17 mouse cellular contexts compared by ENCODE assay signal in the genomic region with DNA sequence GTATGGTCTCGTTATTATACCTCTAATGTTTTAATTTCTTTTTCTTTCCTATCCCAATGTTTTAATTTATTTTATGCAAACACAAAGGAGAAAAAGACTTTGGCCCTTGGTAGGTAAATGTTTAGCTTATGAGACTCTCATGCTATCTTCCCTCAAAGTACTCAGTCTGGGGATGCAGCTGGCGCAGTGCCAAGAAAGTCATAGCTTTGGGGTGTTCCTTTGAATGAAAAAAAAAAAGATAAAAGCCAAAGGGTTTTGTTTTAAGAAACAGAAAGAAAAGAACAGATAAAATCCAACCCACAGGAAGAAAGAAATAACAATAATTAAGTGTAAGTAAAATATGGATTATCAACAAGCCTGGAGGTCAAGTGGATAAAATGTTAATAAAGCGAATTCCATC. TPM values are rescaled to one million over a fixed set of nuclear protein-coding genes. Genes with fewer than 3 reads are reported as not detected.
DNase-seq lines count a peak whose midpoint lies in the region; ATAC-seq and TF ChIP-seq lines count a peak whose summit lies in the region.
"Had no signal": no experiment of that assay in that cellular context is flagged by ENCODE, and none has a peak within 500 bp of the region (broad histone marks: within the 10 kb centered on the region; RNA-seq: fewer than 3 reads in every experiment).

No protein-coding gene starts in this region.

- H3K4me2 ChIP-seq in liver, embryonic 12.5 days: 0 out of 2 replicates have a peak overlapping the region, but pooled peaks have one; percentile 7
- no peak overlapping the region for H3K4me2 ChIP-seq in liver, postnatal 0 days (ENCODE audit: low read depth, low read length)
- peak overlapping the region; percentile 15; the same call in 1 of the 2 replicates for H3K4me2 ChIP-seq in liver, embryonic 13.5 days
- H3K4me2 ChIP-seq: hindbrain, embryonic 13.5 days; lung, embryonic 15.5 days had no signal

- no peak for TF ChIP-seq CTCF in liver, postnatal 0 days (IDR thresholded peaks at IDR 0.05; ENCODE audit: low read depth)

- ATAC-seq in liver, embryonic 12.5 days: no peak
- no peak for ATAC-seq in liver, postnatal 0 days
- ATAC-seq in liver, embryonic 13.5 days (ENCODE audit: low read depth): no peak

- H3K27ac ChIP-seq in liver, embryonic 12.5 days: no peak overlapping the region
- no peak overlapping the region for H3K27ac ChIP-seq in liver, postnatal 0 days (ENCODE audit: low read depth)
- no peak overlapping the region for H3K27ac ChIP-seq in liver, embryonic 13.5 days
- H3K27ac ChIP-seq: hindbrain, embryonic 13.5 days; lung, embryonic 15.5 days had no signal

- no peaks in the 10 kb centered on the region for H3K9me3 ChIP-seq in liver, embryonic 12.5 days (replicated peaks)
- no peaks in the 10 kb centered on the region for H3K9me3 ChIP-seq in liver, postnatal 0 days (ENCODE audit: low read length)
- no peaks in the 10 kb centered on the region for H3K9me3 ChIP-seq in liver, embryonic 13.5 days (replicated peaks)
- H3K9me3 ChIP-seq: hindbrain, embryonic 13.5 days; lung, embryonic 15.5 days; megakaryocyte, embryonic 14.5 days had no signal

- H3K9ac ChIP-seq in liver, embryonic 12.5 days: no peak overlapping the region
- no peak overlapping the region for H3K9ac ChIP-seq in liver, postnatal 0 days (replicated peaks)
- no peak overlapping the region for H3K9ac ChIP-seq in liver, embryonic 13.5 days
- H3K9ac ChIP-seq: hindbrain, embryonic 13.5 days; lung, embryonic 15.5 days had no signal

- H3K27me3 ChIP-seq in liver, embryonic 12.5 days (replicated peaks): 0 out of 2 replicates have a peak, but pooled peaks cover 2% of the 10 kb centered on the region
- H3K27me3 ChIP-seq in liver, postnatal 0 days (ENCODE audit: insufficient read depth, low read length): no peaks in the 10 kb centered on the region
- H3K27me3 ChIP-seq in liver, embryonic 13.5 days: no peaks in the 10 kb centered on the region
- H3K27me3 ChIP-seq: hindbrain, embryonic 13.5 days; lung, embryonic 15.5 days had no signal

- TF ChIP-seq EP300 in liver, postnatal 0 days (IDR thresholded peaks at IDR 0.05; ENCODE audit: low read depth): no peak

- intact Hi-C loops in left cerebral cortex, postnatal 36 days (cut with DNase I): no loop called here

- no peaks in the 10 kb centered on the region for H3K36me3 ChIP-seq in liver, embryonic 12.5 days
- no peaks in the 10 kb centered on the region for H3K36me3 ChIP-seq in liver, postnatal 0 days (replicated peaks; ENCODE audit: insufficient read depth, low read length)
- no peaks in the 10 kb centered on the region for H3K36me3 ChIP-seq in liver, embryonic 13.5 days
- H3K36me3 ChIP-seq: hindbrain, embryonic 13.5 days; lung, embryonic 15.5 days had no signal

- H3K4me3 ChIP-seq in liver, embryonic 12.5 days: no peak overlapping the region
- no peak overlapping the region for H3K4me3 ChIP-seq in liver, postnatal 0 days (ENCODE audit: low read depth, low read length)
- no peak overlapping the region for H3K4me3 ChIP-seq in liver, embryonic 13.5 days (replicated peaks)
- H3K4me3 ChIP-seq: hindbrain, embryonic 13.5 days; lung, embryonic 15.5 days; megakaryocyte, embryonic 14.5 days had no signal

- DNase-seq in adrenal gland, postnatal 14 days: peak; percentile 9
- no peak for DNase-seq in adrenal gland, adult 2 months
- no peak for DNase-seq in liver, postnatal 0 days
- DNase-seq in liver, embryonic 13.5 days: no peak
- peak; percentile 54 for DNase-seq in thymus, postnatal 25 days
- no peak for DNase-seq in left cerebral cortex, postnatal 36 days (ENCODE audit: low spot score in 2 of 2)
- no peak for DNase-seq in heart, adult 9 months (ENCODE audit: low spot score in 2 of 2)
- DNase-seq: adrenal gland, postnatal 25 days; left cerebral cortex, postnatal 4 days; right cerebral cortex, postnatal 25 days had no signal

- 50% methylated on average over 3 of the region's 3 CpGs for WGBS in liver, embryonic 12.5 days (ENCODE audit: insufficient replicate concordance)
- 46% methylated on average over 3 of the region's 3 CpGs for WGBS in liver, postnatal 0 days (ENCODE audit: insufficient replicate concordance)
- 39% methylated on average over 3 of the region's 3 CpGs for WGBS in liver, embryonic 13.5 days (ENCODE audit: insufficient replicate concordance)

- peaks cover 22% of the 10 kb centered on the region for H3K4me1 ChIP-seq in liver, embryonic 12.5 days
- no peaks in the 10 kb centered on the region for H3K4me1 ChIP-seq in liver, postnatal 0 days (ENCODE audit: insufficient read depth)
- peaks cover 33% of the 10 kb centered on the region for H3K4me1 ChIP-seq in liver, embryonic 13.5 days (replicated peaks)
- H3K4me1 ChIP-seq: hindbrain, embryonic 13.5 days; lung, embryonic 15.5 days had no signal

RNA-seq across cellular contexts. Expression of gene Olfr524, which starts 2.9 kb away (rescaled TPM):
- total RNA-seq in adrenal gland, postnatal 14 days (2021): not detected in 2 replicates
- total RNA-seq in adrenal gland, adult 2 months (2021): not detected
- polyA plus RNA-seq in adrenal gland, adult 2 months (2012; rRNA removed): not detected in 2 replicates
- not detected in 2 replicates for polyA plus RNA-seq in liver, embryonic 12.5 days (2016; fragmentation: Nextera tagmentation; extraction: Ambion mirVana)
- polyA plus RNA-seq in liver, postnatal 0 days (2015; fragmentation: Nextera tagmentation; extraction: Ambion mirVana): not detected in 2 replicates
- polyA plus RNA-seq in liver, embryonic 13.5 days (2015; fragmentation: Nextera tagmentation; extraction: Ambion mirVana): not detected in 2 replicates
- not detected for total RNA-seq in left cerebral cortex, postnatal 36 days (2021)
- total RNA-seq: adrenal gland, postnatal 25 days; ES-E14; layer of hippocampus, postnatal 14 days; left cerebral cortex, postnatal 4 days had no signal
- polyA plus RNA-seq: hindbrain, embryonic 13.5 days had no signal

RNA-seq across cellular contexts. Expression of gene Cd163l1, which starts 9.4 kb away (rescaled TPM):
- total RNA-seq in adrenal gland, postnatal 14 days (2021): 0.15 TPM in 1 of 2 replicates, not detected in the other
- total RNA-seq in adrenal gland, adult 2 months (2021): not detected
- 0.08 TPM in 1 of 2 replicates, not detected in the other for polyA plus RNA-seq in adrenal gland, adult 2 months (2012; rRNA removed)
- 0.08 TPM in 1 of 2 replicates, not detected in the other for polyA plus RNA-seq in liver, embryonic 12.5 days (2016; fragmentation: Nextera tagmentation; extraction: Ambion mirVana)
- 0.04 TPM in 1 of 2 replicates, not detected in the other for polyA plus RNA-seq in liver, postnatal 0 days (2015; fragmentation: Nextera tagmentation; extraction: Ambion mirVana)
- 0.03 and 0.07 TPM in 2 replicates for polyA plus RNA-seq in liver, embryonic 13.5 days (2015; fragmentation: Nextera tagmentation; extraction: Ambion mirVana)
- not detected for total RNA-seq in left cerebral cortex, postnatal 36 days (2021)
- total RNA-seq: adrenal gland, postnatal 25 days; ES-E14 had no signal
- polyA plus RNA-seq: hindbrain, embryonic 13.5 days had no signal

RNA-seq across cellular contexts. Expression of gene Olfr523, which starts 35.7 kb away (rescaled TPM):
- total RNA-seq in adrenal gland, postnatal 14 days (2021): not detected in 2 replicates
- not detected for total RNA-seq in adrenal gland, adult 2 months (2021)
- not detected in 2 replicates for polyA plus RNA-seq in adrenal gland, adult 2 months (2012; rRNA removed)
- polyA plus RNA-seq in liver, embryonic 12.5 days (2016; fragmentation: Nextera tagmentation; extraction: Ambion mirVana): not detected in 2 replicates
- polyA plus RNA-seq in liver, postnatal 0 days (2015; fragmentation: Nextera tagmentation; extraction: Ambion mirVana): not detected in 2 replicates
- not detected in 2 replicates for polyA plus RNA-seq in liver, embryonic 13.5 days (2015; fragmentation: Nextera tagmentation; extraction: Ambion mirVana)
- not detected for total RNA-seq in left cerebral cortex, postnatal 36 days (2021)
- total RNA-seq: adrenal gland, postnatal 25 days; ES-E14; left cerebral cortex, postnatal 4 days had no signal
- polyA plus RNA-seq: heart, embryonic 16.5 days; hindbrain, embryonic 13.5 days; lung, embryonic 15.5 days had no signal

RNA-seq across cellular contexts. Expression of gene 5830411N06Rik, which starts 38.4 kb away (rescaled TPM):
- total RNA-seq in adrenal gland, postnatal 14 days (2021): 0.30 TPM in 1 of 2 replicates, not detected in the other
- total RNA-seq in adrenal gland, adult 2 months (2021): not detected
- polyA plus RNA-seq in adrenal gland, adult 2 months (2012; rRNA removed): not detected in 2 replicates
- polyA plus RNA-seq in liver, embryonic 12.5 days (2016; fragmentation: Nextera tagmentation; extraction: Ambion mirVana): not detected in 2 replicates
- not detected in 2 replicates for polyA plus RNA-seq in liver, postnatal 0 days (2015; fragmentation: Nextera tagmentation; extraction: Ambion mirVana)
- polyA plus RNA-seq in liver, embryonic 13.5 days (2015; fragmentation: Nextera tagmentation; extraction: Ambion mirVana): not detected in 2 replicates
- not detected for total RNA-seq in left cerebral cortex, postnatal 36 days (2021)
- total RNA-seq: adrenal gland, postnatal 25 days; ES-E14; left cerebral cortex, postnatal 4 days had no signal
- polyA plus RNA-seq: hindbrain, embryonic 13.5 days had no signal

RNA-seq across cellular contexts. Expression of gene Olfr522, which starts 44.1 kb away (rescaled TPM):
- total RNA-seq in adrenal gland, postnatal 14 days (2021): not detected in 2 replicates
- not detected for total RNA-seq in adrenal gland, adult 2 months (2021)
- not detected in 2 replicates for polyA plus RNA-seq in adrenal gland, adult 2 months (2012; rRNA removed)
- not detected in 2 replicates for polyA plus RNA-seq in liver, embryonic 12.5 days (2016; fragmentation: Nextera tagmentation; extraction: Ambion mirVana)
- not detected in 2 replicates for polyA plus RNA-seq in liver, postnatal 0 days (2015; fragmentation: Nextera tagmentation; extraction: Ambion mirVana)
- not detected in 2 replicates for polyA plus RNA-seq in liver, embryonic 13.5 days (2015; fragmentation: Nextera tagmentation; extraction: Ambion mirVana)
- total RNA-seq in left cerebral cortex, postnatal 36 days (2021): not detected
- total RNA-seq: adrenal gland, postnatal 25 days; ES-E14; layer of hippocampus, postnatal 14 days; left cerebral cortex, postnatal 4 days had no signal
- polyA plus RNA-seq: heart, embryonic 16.5 days; hindbrain, embryonic 13.5 days; lung, embryonic 15.5 days had no signal

Comparison
In these comparisons a context has a peak if more than half of its experiments do, and no peak if none do; other contexts are left out.
1. DNase-seq: peak in adrenal gland, postnatal 14 days (single experiment) and thymus, postnatal 25 days (single experiment); none in adrenal gland, adult 2 months (single experiment), liver, postnatal 0 days (single experiment), liver, embryonic 13.5 days (single experiment), left cerebral cortex, postnatal 36 days (0 of 2) and heart, adult 9 months (0 of 2).